Mouse (Mus musculus) neural tube, embryonic 11.5 days (tissue): ENCODE data around the gene Abcc4. TPM values are rescaled to one million over a fixed set of nuclear protein-coding genes. Genes with fewer than 3 reads are reported as not detected.
"Not testable (repeated sequence)": the region's sequence is repeated elsewhere in the genome, so short reads cannot be mapped to it uniquely, and the experiment has no call there.

Source experiments
- ATAC-seq: fragments of 200-750 bp; cut with Nextera tagmentation; 2 replicates; pipeline ENCODE4 v1.8.0; 2017; ENCODE audit warnings: moderate number of reproducible peaks, mild to moderate bottlenecking, moderate TSS enrichment, moderate library complexity; ENCODE audit not compliant: insufficient read depth, low FRiP score, low TSS enrichment
- DNase-seq: peaks from one replicate; pipeline ENCODE4 v3.0.0-alpha.2; 2015; ENCODE audit warnings: low spot score
- H3K27ac ChIP-seq: fragments of 300-500 bp; sonication (generic); 2 replicates; pipeline ENCODE4 v1.5.1; 2014; ENCODE audit warnings: low read depth, mild to moderate bottlenecking, low read length
- H3K27me3 ChIP-seq: fragments of 300-500 bp; sonication (generic); 2 replicates; pipeline ENCODE4 v1.6.1; 2014; ENCODE audit warnings: mild to moderate bottlenecking, low read length, mixed read lengths; ENCODE audit not compliant: control insufficient read depth, insufficient read depth
- H3K36me3 ChIP-seq: fragments of 300-500 bp; sonication (generic); 2 replicates; pipeline ENCODE4 v1.6.1; 2014; ENCODE audit warnings: mild to moderate bottlenecking, low read length, moderate library complexity, mixed read lengths; ENCODE audit not compliant: control insufficient read depth, insufficient read depth
- H3K4me1 ChIP-seq: fragments of 300-500 bp; sonication (generic); 2 replicates; pipeline ENCODE4 v1.6.1; 2014; ENCODE audit warnings: low read length, mixed read lengths; ENCODE audit not compliant: control insufficient read depth, insufficient read depth
- H3K4me2 ChIP-seq: fragments of 300-500 bp; sonication (generic); 2 replicates; pipeline ENCODE4 v1.6.1; 2014; ENCODE audit warnings: low read depth, mild to moderate bottlenecking, moderate library complexity
- H3K4me3 ChIP-seq: fragments of 300-500 bp; sonication (generic); 2 replicates; pipeline ENCODE4 v1.5.1; 2014; ENCODE audit warnings: low read depth, low read length
- H3K9ac ChIP-seq: fragments of 300-500 bp; sonication (generic); 2 replicates; pipeline ENCODE4 v1.6.1; 2014; ENCODE audit warnings: mild to moderate bottlenecking, low read length
- H3K9me3 ChIP-seq: fragments of 300-500 bp; sonication (generic); 2 replicates; pipeline ENCODE4 v1.6.1; 2016; ENCODE audit warnings: low read length; ENCODE audit not compliant: control insufficient read depth
- WGBS: fragments of 180-500 bp; shearing (Covaris S2); extraction: QIAGEN DNeasy Blood & Tissue Kit; methylation state at CpG from one replicate; pipeline ENCODE4 v1.1.7; 2014; 5-methylcytosine and 5-hydroxymethylcytosine counted together
- polyA plus RNA-seq: library from polyadenylated mRNA; unstranded; fragments of >200 nt; fragmentation: Nextera tagmentation; extraction: Ambion mirVana; gene quantifications from 2 replicates; pipeline ENCODE4 v1.2.1, GENCODE M21; 2014

Abcc4 gene
- polyA plus RNA-seq, 1 experiment from 2014 or later, result 3.3 TPM

DNA sequence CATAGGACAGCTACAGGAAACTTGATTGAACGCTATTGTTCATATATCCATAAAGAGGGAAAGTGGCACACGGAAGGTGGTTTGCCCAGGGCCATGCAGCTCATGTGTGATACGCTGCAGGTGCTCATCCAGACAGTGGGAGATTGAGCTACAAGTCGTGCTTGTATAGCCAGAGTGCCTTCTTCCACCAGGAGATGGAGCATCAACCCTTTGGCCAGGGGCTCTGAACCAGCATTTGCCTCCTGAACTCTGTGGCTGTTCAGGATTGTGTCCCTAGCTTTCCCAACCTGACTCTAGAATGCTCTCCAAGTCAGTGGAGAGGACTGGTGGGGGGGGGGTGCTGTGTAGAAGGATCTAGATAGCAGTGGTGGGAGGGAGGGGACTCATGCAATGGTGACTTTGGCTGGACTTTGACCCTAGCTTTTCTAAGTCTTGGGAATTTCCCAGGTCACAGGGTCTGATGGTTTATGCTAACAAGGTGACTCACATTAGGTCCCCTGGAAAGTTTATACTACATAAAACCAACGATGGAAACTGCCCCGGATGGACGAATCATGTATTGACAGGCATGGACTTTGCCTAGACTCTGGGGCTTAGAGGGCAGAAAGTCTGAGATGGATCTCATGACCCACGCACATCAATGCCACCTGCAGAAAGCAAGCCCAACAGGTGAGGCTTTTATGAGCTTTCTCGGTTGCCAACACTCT lies 27.6 kb downstream of the Abcc4 start:
- no peak for ATAC-seq
- WGBS, result 91% methylated on average over 9 of the region's 9 CpGs
- H3K4me3 ChIP-seq, result no peak overlapping the region

GRCm38 (mm10) chr14:118676308-118676994 lies 29.6 kb downstream of the Abcc4 start:
- Histone ChIP-seq H3K4me3 (no peak overlapping the region), H3K4me2 (no peak overlapping the region), H3K27ac (no peak overlapping the region), H3K36me3 (no peaks in the 10 kb centered on the region), H3K27me3 (no peaks in the 10 kb centered on the region), H3K9ac (no peak overlapping the region), H3K9me3 (no peaks in the 10 kb centered on the region), H3K4me1 (0 out of 2 replicates have a peak, but pooled peaks cover 2% of the 10 kb centered on the region)
- WGBS, result 77% methylated on average over 13 of the region's 13 CpGs
- ATAC-seq (no peak), DNase-seq (no peak)

More for the DNA sequence above, 27.6 kb downstream of the Abcc4 start:
- no peak overlapping the region for H3K27ac ChIP-seq
- DNase-seq, result no peak
- H3K36me3 ChIP-seq, result no peaks in the 10 kb centered on the region
- H3K27me3 ChIP-seq, result no peaks in the 10 kb centered on the region
- H3K4me1 ChIP-seq, result 0 out of 2 replicates have a peak, but pooled peaks cover 1% of the 10 kb centered on the region
- no peaks in the 10 kb centered on the region for H3K9me3 ChIP-seq
- H3K9ac ChIP-seq, result no peak overlapping the region
- no peak overlapping the region for H3K4me2 ChIP-seq

GRCm38 (mm10) chr14:118674705-118675139 lies 31.3 kb downstream of the Abcc4 start:
- WGBS, result 89% methylated on average over 11 of the region's 11 CpGs
- ATAC-seq, result no peak
- no peaks in the 10 kb centered on the region for H3K27me3 ChIP-seq
- no peaks in the 10 kb centered on the region for H3K36me3 ChIP-seq
- DNase-seq, result no peak
- H3K27ac ChIP-seq, result no peak overlapping the region
- H3K4me2 ChIP-seq, result no peak overlapping the region
- H3K9me3 ChIP-seq, result no peaks in the 10 kb centered on the region
- H3K9ac ChIP-seq, result no peak overlapping the region
- 0 out of 2 replicates have a peak, but pooled peaks cover 2% of the 10 kb centered on the region for H3K4me1 ChIP-seq
- H3K4me3 ChIP-seq, result no peak overlapping the region

DNA sequence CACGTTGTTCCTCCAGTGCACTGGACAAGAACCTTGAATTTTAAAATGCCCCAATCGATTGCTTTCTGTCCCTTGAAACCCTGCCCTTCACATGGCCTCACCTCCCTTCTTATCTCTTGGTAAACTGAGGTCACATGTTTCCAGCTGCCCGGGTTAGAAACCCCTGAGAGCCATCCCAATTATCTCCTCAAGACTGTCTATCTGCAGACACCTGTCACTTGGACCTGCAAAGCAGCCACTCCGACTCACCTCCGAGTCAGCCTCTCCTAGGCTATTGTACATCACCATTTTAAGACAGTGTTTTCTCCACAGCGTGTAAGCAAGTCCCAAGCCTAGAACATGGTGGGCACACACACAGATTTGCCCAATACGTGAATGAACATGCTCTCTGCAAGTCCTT lies 31.8 kb downstream of the Abcc4 start:
- no peaks in the 10 kb centered on the region for H3K9me3 ChIP-seq
- H3K4me1 ChIP-seq, result 0 out of 2 replicates have a peak, but pooled peaks cover 2% of the 10 kb centered on the region
- no peak overlapping the region for H3K4me2 ChIP-seq
- 85% methylated on average over 7 of the region's 7 CpGs for WGBS
- no peak overlapping the region for H3K27ac ChIP-seq
- DNase-seq (no peak), ATAC-seq (no peak)
- H3K4me3 ChIP-seq, result no peak overlapping the region
- H3K9ac ChIP-seq, result no peak overlapping the region
- H3K27me3 ChIP-seq, result no peaks in the 10 kb centered on the region
- H3K36me3 ChIP-seq, result no peaks in the 10 kb centered on the region

- Histone ChIP-seq H3K36me3 (no peaks in the 10 kb centered on the region), H3K9me3 (no peaks in the 10 kb centered on the region), H3K9ac (no peak overlapping the region), H3K4me2 (no peak overlapping the region), H3K27me3 (no peaks in the 10 kb centered on the region), H3K4me1 (0 out of 2 replicates have a peak, but pooled peaks cover 2% of the 10 kb centered on the region), H3K27ac (no peak overlapping the region), H3K4me3 (no peak overlapping the region)
- WGBS, result 42% methylated on average over 6 of the region's 6 CpGs
- DNase-seq, result no peak
- ATAC-seq, result no peak
Measured at GRCm38 (mm10) chr14:118673501-118673900, 32.5 kb downstream of the Abcc4 start.

DNA sequence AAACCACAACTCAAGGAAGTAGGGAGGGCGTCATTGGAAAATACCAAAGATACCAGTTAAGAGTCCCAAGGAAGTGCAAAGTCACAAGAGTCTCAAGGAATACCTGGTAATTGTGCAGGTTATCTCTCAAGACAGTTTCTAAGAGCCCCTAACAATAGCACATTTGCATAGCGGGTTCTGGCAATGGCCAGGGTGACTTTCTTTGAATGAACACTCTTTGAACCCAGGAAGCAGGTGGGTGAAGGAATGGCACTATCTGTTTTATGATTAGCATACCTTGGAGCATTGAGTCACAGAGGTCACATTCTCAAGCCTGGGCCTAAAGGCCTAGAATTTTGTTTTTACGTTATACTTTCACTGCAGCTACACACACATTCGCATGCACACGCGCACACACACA lies 33.1 kb downstream of the Abcc4 start:
- not testable (repeated sequence) for H3K9ac ChIP-seq, H3K4me2 ChIP-seq, H3K27ac ChIP-seq, ATAC-seq, DNase-seq, H3K36me3 ChIP-seq, H3K4me1 ChIP-seq, H3K27me3 ChIP-seq, H3K4me3 ChIP-seq, H3K9me3 ChIP-seq
- WGBS, result 90% methylated on average over 6 of the region's 6 CpGs

GRCm38 (mm10) chr14:118667499-118667898 lies 38.5 kb downstream of the Abcc4 start:
- H3K27ac ChIP-seq, result no peak overlapping the region
- no peak overlapping the region for H3K9ac ChIP-seq
- H3K27me3 ChIP-seq, result no peaks in the 10 kb centered on the region
- H3K4me2 ChIP-seq, result no peak overlapping the region
- DNase-seq (no peak), ATAC-seq (no peak)
- no peaks in the 10 kb centered on the region for H3K36me3 ChIP-seq
- no peaks in the 10 kb centered on the region for H3K9me3 ChIP-seq
- no peaks in the 10 kb centered on the region for H3K4me1 ChIP-seq
- H3K4me3 ChIP-seq, result no peak overlapping the region
- WGBS, result 89% methylated on average over 6 of the region's 6 CpGs

DNA sequence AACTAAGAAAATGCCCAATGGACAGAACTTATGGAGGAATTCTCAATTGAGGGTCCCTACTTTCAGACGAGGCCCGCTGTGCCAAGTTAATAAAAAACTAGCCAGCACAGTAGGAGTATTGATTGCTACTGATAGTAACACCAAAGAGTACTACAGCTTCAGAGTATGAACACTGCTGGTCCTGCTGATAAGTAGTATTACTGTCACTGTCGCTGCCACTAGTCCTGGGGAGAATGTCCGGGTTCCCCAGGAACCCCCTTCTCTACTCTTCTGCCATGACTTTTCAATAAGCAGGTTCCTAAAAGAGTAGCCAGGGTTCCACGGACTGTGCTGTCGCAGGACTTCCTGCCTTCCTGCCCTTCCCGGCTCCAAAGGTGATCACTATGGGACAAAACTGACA lies 41.4 kb downstream of the Abcc4 start:
- H3K4me3 ChIP-seq, result no peak overlapping the region
- no peak overlapping the region for H3K9ac ChIP-seq
- no peaks in the 10 kb centered on the region for H3K9me3 ChIP-seq
- no peaks in the 10 kb centered on the region for H3K36me3 ChIP-seq
- H3K4me1 ChIP-seq, result no peaks in the 10 kb centered on the region
- ATAC-seq, result no peak
- 80% methylated on average over 7 of the region's 7 CpGs for WGBS
- no peak for DNase-seq
- H3K4me2 ChIP-seq, result no peak overlapping the region
- H3K27me3 ChIP-seq, result no peaks in the 10 kb centered on the region
- no peak overlapping the region for H3K27ac ChIP-seq
